Mouse (Mus musculus): ENCODE measurements around the gene Exoc4.

GRCm38 (mm10) chr6:33264388-33264787, 15.5 kb downstream of the Exoc4 start:
- no peak for TF ChIP-seq CTCF (IDR thresholded peaks at IDR 0.05; ENCODE audit: low read depth, low read length)
- no peak for TF ChIP-seq POLR2A (IDR thresholded peaks at IDR 0.05; ENCODE audit: extremely low read depth, insufficient read depth, low read length)

Data from liver, adult 2 months (tissue).